Mouse (Mus musculus) lung, adult 2 months (tissue): ENCODE measurements around the gene Lrmda. TPM values are rescaled to one million over a fixed set of nuclear protein-coding genes. Genes with fewer than 3 reads are reported as not detected.

Experiments
- DNase-seq: peaks from one replicate; pipeline ENCODE4 v3.0.0; 2022
- H3K4me1 ChIP-seq: fragments of 200-500 bp; 2 replicates; pipeline ENCODE4 v1.6.1; 2011; ENCODE audit warnings: low read length; ENCODE audit not compliant: control insufficient read depth, insufficient read depth
- H3K4me3 ChIP-seq: fragments of 200-500 bp; replicated peaks from 2 replicates; pipeline ENCODE3; 2011; ENCODE audit warnings: low read depth, mild to moderate bottlenecking, control low read depth, low read length; ENCODE audit errors: extremely low read depth
- CTCF ChIP-seq: fragments of 200-500 bp; IDR thresholded peaks from 2 replicates; pipeline ENCODE4 v1.5.1; 2011; ENCODE audit warnings: mild to moderate bottlenecking, low read length, control low read depth; ENCODE audit not compliant: insufficient read depth
- POLR2A ChIP-seq: fragments of 200-500 bp; IDR thresholded peaks from 2 replicates; pipeline ENCODE4 v1.6.1; 2011; ENCODE audit warnings: low read depth, mild to moderate bottlenecking, control low read depth, low read length, borderline replicate concordance; ENCODE audit errors: extremely low read depth
- WGBS: fragments of 180-500 bp; shearing (Covaris S2); methylation state at CpG from one replicate; pipeline ENCODE4 v1.1.7; 2018; 5-methylcytosine and 5-hydroxymethylcytosine counted together
- polyA plus RNA-seq: library from polyadenylated mRNA; depleted of rRNA; stranded (reverse); fragments of >200 nt; gene quantifications from 2 replicates; pipeline ENCODE4 v1.2.3, GENCODE M21; 2012

The Lrmda gene
- polyA plus RNA-seq, 1 experiment = 1.8 TPM

DNA sequence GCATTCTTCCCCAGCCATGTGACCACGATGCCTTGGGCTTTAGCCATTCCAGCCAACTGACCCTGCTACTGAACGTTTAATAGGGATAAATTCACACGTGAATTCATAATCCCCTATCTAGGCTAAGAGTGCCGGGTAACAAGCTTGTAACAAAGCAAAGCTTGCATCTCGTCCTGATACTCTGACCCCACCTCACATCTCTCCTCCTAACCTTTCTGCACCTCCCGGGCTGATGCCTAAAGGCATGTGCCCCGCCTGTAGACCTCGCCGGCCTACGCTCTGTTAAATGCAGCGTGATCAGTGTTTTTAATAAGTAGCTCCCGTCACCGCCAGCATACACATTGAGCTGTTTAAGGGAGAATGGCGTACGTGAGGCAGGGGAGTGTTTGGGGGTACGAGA, 54.7 kb downstream of the Lrmda start:
- no peak for TF ChIP-seq POLR2A
- no peak overlapping the region for H3K4me3 ChIP-seq
- 83% methylated on average over 16 of the region's 16 CpGs for WGBS
- no peak for DNase-seq
- H3K4me1 ChIP-seq = no peaks in the 10 kb centered on the region

DNA sequence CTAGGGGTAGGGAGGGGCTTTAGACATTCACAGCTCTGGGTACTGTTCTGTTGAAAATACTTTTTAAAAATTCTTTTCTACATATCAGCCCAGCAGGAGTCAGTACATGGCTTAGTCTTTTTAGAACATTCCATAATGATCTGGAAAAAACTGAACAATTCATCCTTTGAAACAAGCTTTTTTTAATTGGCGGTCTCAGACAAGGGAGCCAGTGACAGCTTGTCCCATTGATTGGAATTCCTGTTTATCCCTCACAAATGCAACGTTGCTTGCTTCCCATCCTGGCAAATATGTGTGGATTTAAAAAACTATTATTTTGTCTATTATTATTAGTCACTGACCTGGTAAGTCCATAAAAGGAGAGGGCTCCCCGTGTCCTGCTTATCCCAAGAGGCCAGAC, 64.4 kb downstream of the Lrmda start:
- TF ChIP-seq CTCF (no peak), POLR2A (no peak)
- no peaks in the 10 kb centered on the region for H3K4me1 ChIP-seq
- 81% methylated on average over 3 of the region's 3 CpGs for WGBS
- H3K4me3 ChIP-seq = no peak overlapping the region
- no peak for DNase-seq

DNA sequence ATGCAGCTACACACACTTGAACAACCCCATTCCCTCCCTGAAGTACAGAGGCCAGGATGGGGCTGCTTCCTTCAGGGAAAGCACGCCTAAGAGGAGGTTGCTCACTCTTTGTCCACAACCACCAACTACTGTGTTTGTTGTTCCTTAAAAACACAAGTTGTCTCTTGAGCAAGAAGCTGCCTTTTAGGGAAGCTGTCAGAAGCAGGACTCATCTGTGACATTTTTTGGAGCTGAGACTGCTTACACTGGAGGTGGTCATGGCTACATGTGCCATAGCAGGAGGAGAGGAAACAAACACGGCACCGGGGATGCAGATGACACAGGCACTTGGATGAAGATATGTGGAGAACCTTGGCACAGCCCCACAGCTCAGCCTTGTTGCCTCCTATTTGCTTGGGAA, 65.9 kb downstream of the Lrmda start:
- TF ChIP-seq CTCF (no peak), POLR2A (no peak)
- H3K4me3 ChIP-seq = no peak overlapping the region
- 74% methylated on average over 3 of the region's 3 CpGs for WGBS
- no peak for DNase-seq
- no peaks in the 10 kb centered on the region; the same call in 1 of the 2 replicates for H3K4me1 ChIP-seq

DNA sequence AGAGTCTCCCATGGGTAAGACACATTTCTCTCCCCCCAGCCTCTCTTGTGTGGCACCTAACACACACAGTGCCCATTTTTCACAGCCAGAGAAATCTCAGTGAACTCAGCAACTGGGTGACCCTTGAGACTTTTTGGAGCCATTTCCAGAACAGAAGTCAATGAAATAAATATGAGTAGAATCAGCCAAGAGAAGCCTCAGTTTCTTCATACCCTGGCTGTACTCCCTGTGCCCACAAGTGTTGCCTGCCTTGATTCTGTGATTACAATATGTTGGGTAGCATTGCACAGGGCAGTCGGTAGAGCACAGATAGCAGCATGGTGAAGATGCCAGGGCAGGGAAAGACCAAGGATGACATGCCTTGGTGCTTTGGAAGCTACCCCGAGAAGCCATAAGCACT, 69.1 kb downstream of the Lrmda start:
- peaks cover 6% of the 10 kb centered on the region for H3K4me1 ChIP-seq

DNA sequence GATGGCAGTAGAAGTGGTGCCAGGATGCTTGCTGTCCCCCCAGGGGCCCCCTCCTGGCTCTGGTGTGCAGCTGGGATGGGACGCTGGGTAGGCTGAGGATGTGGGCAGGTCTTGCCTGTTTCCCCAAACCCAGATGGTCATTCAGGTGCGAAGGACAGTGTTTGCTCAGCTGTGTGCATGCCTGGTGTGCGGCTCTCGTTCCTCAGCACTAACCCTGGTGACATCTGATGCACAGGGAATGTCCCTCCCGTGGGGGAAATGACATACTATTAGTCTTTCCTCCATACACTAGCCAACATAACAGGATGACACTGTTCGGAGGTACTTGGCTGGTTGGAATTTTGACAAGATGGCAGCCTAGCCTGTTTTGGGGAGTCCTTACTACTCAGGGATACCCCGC, 69.8 kb downstream of the Lrmda start:
- Histone ChIP-seq H3K4me3 (no peak overlapping the region), H3K4me1 (peaks cover 7% of the 10 kb centered on the region)
- no peak for DNase-seq
- 75% methylated on average over 7 of the region's 7 CpGs for WGBS
- TF ChIP-seq CTCF (no peak), POLR2A (no peak)

More for the DNA sequence above, 69.1 kb downstream of the Lrmda start:
- H3K4me3 ChIP-seq = no peak overlapping the region
- WGBS = 87% methylated on average over 2 of the region's 2 CpGs
- no peak for DNase-seq
- no peak for TF ChIP-seq POLR2A
- no peak for TF ChIP-seq CTCF

DNA sequence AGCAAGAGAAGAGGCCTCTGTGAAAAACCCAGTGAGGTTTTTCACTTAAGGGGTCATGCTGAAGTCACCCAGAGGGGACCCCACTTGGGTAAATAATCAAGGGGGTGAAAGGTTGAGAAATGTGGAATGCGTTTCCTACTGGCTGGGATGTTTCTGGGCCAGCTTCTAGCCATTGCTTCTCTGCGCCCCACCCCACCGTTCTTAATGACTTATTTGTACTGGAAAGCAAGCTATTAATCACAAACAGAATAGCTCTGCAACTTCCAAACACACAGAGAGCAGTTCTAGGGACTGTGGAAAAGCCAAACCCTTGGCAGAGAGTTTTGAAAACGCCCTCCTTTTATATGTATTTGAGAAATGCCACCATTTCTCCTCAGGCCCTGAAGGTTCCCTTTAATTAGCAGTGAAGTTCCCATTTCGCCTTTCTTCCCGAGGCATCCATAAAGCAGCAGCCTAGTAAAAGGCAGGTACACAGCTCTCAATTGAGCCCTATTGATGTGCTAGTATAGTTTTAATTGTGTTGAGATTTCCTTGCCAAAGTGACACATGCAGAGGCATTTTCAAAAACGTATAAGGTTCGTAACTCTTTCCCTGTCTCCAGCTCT, 70.5 kb downstream of the Lrmda start:
- WGBS = 51% methylated on average over 8 of the region's 8 CpGs
- TF ChIP-seq CTCF (no peak), POLR2A (no peak)
- Histone ChIP-seq H3K4me3 (no peak overlapping the region), H3K4me1 (peaks cover 7% of the 10 kb centered on the region)
- DNase-seq = no peak

DNA sequence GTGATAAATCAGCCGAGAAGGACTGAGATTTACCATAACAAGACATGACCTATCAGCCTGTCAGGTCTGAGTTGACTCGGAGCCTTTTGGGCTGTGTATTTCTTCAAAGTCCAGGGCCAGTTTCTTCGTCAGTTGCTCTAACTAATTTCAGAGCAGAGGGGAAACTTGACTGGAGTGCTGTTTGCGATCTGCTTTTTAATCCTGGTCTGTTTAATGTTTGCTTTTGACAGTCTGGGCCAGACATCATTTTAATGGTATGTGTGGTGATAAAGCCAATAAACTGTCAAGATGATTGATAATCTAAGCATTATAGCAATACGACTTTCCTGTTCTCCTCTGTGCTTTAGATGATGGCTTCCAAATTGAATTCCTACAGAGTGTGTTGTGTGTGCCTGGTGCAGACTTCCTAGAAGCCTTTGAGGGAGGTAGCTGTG, 71.3 kb downstream of the Lrmda start:
- TF ChIP-seq CTCF = no peak
- TF ChIP-seq POLR2A = no peak
- no peak for DNase-seq
- Histone ChIP-seq H3K4me3 (no peak overlapping the region), H3K4me1 (peaks cover 7% of the 10 kb centered on the region)
- 46% methylated on average over 5 of the region's 5 CpGs for WGBS

DNA sequence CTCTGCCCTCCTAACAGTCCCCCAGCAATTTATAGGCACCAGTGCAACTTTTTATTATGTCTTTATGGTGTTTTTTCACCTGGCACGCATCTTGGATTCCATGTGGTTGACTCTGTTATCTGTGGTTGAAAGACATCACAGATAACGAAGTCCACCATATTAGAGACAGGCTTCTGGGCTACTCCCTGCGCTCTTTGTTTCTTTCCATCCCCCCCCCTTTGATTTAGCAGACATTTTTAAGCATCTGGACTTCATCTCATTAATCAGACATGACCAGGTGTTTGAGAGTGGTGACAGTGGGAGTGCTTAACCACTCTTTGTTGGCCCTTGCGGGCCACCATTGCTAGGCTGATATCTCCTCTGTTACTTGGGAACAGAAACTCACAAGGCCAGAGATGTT, 71.8 kb downstream of the Lrmda start:
- WGBS = 92% methylated on average over 4 of the region's 4 CpGs
- TF ChIP-seq CTCF (no peak), POLR2A (no peak)
- H3K4me3 ChIP-seq = no peak overlapping the region
- no peak for DNase-seq
- peaks cover 7% of the 10 kb centered on the region for H3K4me1 ChIP-seq

DNA sequence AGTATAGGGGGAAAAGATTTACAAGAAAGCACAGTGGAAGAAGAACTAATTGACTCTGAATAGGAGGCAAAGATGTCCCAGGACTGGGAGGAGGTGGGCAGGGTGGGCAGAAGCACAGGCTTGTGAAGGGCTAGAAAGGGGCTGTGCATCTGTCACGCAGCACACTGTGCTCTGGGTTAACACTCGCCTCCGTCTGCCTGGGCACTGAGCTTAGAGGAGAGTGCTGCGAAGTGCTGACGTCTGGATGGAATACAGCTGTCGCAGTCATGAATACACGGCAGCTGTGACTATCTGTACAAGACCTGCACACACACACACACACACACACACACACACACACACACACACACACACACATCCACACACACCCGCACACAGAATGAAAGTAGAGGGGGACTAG, 73.6 kb downstream of the Lrmda start:
- WGBS = 34% methylated on average over 8 of the region's 8 CpGs
- Histone ChIP-seq H3K4me1 (peaks cover 7% of the 10 kb centered on the region), H3K4me3 (no peak overlapping the region)
- TF ChIP-seq CTCF = no peak
- no peak for TF ChIP-seq POLR2A
- DNase-seq = no peak

DNA sequence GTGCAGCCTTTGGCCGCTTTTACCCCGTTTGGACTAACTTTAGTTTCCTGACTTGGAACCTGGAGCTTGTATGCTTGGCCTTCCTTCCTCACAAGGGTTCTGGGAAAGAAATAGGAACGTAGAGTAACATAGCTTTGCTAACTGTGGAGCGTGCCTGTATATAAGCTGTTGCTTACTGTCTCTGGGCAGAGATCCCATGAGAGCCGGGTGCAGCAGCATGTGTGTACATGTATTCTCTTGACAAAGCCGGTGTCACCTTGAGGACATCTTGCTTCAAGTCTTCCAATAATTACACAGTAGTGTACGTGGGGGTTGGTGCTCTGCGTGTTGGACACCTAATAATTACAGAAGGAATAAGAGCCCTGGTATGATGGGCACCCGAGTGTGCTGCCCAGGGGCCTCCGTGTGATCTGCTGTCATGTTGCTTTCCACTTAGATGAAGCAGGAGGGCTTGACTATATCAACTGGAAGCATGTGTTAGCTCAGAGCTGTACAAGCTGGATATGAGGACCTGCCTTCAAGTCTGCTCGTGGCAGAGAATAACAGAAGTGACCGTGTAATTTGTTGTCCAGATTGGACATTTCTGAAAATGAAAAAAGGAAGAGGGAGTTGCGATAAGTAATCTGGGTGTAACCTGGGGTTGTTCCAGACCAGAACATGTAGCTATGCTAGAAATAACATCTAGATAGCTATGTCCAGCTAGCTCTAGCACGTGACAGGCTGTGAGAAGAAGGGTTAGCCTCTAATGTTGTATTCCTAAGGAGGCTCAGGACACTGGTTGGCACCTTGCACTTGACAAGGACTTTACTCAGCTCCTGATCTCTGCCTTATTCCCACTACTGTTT, 82.7 kb downstream of the Lrmda start:
- TF ChIP-seq CTCF (no peak), POLR2A (no peak)
- WGBS = 77% methylated on average over 14 of the region's 14 CpGs
- H3K4me1 ChIP-seq = no peaks in the 10 kb centered on the region; the same call in 1 of the 2 replicates
- H3K4me3 ChIP-seq = no peak overlapping the region
- DNase-seq = no peak
